Mouse (Mus musculus) layer of hippocampus, adult 11-12 months (tissue): ENCODE data around the gene Ifnar2.
A peak's percentile ranks its signal among the peaks of the same experiment; 100 is the strongest.

Source experiments
- DNase-seq: peaks from one replicate; pipeline ENCODE4 v3.0.0; 2022; ENCODE audit warnings: low spot score

Ifnar2 gene

DNA sequence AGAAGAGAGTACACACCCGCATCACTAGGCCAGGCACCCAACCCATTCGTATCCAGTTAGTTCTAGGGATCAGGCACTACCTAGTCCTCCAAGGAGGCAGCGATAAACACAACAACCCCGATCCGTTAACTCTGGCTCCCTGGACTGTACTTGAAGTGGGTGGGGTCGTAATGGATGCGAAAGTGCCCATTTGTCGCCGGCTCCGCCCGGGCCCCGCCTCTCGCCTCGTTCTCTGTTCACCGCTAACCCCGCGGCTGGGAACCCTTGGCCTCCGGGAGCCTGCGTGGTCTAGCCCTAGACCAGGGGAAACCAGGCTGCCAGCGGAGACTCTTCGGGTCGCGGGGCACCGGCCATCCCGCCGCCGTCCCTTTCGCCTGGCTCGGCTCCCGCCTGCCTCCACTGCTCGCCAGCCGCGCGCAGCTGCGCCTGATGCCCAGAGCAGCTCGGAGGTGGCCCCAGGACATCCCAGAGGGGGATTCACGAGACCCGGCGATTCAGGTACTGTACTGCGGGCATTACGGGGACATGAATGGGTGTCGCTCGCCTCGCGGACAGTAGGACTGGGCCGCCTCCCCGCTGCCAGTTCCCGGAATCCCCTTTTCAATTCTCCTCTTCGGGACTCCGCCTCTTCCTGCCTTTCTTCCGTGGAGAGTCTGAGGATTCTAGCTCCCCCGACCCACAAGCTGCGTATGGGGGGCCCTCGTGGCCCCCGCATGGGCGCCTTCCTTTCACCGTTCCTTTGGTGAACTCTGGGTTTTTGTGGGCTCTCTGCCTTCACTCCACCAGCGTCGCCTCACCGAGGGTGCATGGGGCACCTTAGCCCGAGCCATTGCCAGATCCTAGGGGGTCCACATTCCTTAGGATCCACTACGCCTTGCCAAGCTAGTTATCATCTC lies at the start of gene Ifnar2:
TSS of gene Ifnar2 (plus strand) at position 207 of the 896 bp plus-strand sequence.
- DNase-seq: peak; percentile 77

- no peak for DNase-seq
These were observed 45.0 kb upstream of the Ifnar2 start for GRCm38 (mm10) chr16:91327605-91328004.

GRCm38 (mm10) chr16:91328922-91329321 lies 43.7 kb upstream of the Ifnar2 start:
- no peak for DNase-seq

- no peak for DNase-seq
These were observed 42.1 kb upstream of the Ifnar2 start for GRCm38 (mm10) chr16:91330496-91330895.

DNA sequence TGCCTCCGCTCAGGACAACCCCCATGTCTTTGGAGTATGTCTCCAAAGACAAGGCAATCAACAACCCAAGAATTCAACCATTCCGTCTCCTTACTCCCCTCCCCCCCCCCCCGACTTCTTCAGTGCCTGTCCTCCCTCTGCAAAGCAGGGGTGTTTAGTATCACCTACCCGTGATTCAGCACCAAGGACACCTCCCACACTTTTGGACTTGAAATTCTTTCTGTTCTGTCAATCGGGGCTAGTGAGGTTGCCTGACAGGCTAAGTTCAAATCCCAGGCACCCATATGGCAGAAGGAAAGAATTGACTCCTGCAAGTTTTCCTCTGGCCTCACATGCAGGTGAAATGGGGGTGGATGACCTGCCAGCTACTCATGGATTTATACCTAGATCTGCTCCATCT lies 41.4 kb upstream of the Ifnar2 start:
- DNase-seq: no peak

GRCm38 (mm10) chr16:91332880-91333279 lies 39.7 kb upstream of the Ifnar2 start:
- no peak for DNase-seq

- DNase-seq: no peak
These were observed 38.2 kb upstream of the Ifnar2 start for GRCm38 (mm10) chr16:91334190-91334893.

- DNase-seq: no peak
These were observed 35.8 kb upstream of the Ifnar2 start for GRCm38 (mm10) chr16:91336753-91337152.

- no peak for DNase-seq
These were observed 35.1 kb upstream of the Ifnar2 start for GRCm38 (mm10) chr16:91337480-91337879.

DNA sequence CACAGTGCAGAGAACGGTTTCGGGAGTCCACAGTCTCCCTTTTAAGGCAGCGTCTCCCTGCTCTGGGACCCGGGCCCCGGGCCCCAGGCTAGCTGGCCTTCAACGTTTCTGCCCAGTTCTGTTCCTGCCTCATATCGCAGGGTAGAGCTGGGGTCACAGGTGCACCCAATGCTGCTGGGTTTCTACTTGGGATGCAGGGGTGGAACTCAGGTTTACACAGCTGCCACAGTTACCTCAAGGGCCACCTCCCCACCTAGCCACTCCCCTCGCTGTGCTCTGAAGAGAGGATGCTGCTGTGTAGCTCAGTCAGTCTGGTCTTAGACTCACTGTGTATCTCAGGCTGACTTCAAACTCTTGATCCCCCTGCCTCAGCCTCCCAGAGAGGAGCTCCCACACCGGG lies 26.1 kb upstream of the Ifnar2 start:
- no peak for DNase-seq

DNA sequence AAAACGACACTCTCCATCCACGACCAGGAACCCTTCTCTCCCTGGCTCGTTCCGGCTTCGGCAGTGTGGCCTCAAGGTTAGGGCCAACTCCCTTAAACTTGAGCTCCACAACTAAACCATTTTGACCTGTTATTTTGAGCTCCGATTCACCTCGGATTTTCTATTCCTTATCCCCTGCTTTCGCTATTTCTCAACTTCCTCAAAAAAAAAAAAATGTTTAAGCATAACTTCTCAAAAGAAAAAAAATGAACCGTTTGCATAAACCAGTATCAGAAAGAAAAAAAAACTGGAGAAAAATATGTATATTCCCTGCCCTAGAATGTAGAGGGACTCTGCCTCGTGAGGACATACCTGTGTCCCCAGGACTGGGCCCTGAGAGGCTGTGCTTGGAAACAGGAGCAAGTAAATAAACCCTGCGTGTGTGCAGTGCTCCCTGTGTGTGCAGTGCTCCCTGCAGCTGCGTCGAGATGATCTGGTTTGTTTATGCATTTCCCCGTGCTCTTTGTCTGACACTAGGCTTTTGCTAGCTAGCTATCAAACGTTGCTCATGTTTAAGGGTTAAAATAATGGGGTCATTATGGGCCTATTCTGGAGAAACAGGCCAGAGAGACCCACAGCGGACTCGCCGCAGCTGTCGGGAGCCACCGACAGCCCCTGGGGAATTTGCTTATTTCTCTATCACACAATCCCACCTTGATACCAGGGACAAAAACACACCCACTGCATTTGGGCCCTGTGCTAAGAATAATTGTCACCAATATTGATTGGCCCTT lies 24.9 kb upstream of the Ifnar2 start:
- DNase-seq: no peak

- DNase-seq: no peak
These were observed 24.4 kb upstream of the Ifnar2 start for GRCm38 (mm10) chr16:91348264-91348565.

DNA sequence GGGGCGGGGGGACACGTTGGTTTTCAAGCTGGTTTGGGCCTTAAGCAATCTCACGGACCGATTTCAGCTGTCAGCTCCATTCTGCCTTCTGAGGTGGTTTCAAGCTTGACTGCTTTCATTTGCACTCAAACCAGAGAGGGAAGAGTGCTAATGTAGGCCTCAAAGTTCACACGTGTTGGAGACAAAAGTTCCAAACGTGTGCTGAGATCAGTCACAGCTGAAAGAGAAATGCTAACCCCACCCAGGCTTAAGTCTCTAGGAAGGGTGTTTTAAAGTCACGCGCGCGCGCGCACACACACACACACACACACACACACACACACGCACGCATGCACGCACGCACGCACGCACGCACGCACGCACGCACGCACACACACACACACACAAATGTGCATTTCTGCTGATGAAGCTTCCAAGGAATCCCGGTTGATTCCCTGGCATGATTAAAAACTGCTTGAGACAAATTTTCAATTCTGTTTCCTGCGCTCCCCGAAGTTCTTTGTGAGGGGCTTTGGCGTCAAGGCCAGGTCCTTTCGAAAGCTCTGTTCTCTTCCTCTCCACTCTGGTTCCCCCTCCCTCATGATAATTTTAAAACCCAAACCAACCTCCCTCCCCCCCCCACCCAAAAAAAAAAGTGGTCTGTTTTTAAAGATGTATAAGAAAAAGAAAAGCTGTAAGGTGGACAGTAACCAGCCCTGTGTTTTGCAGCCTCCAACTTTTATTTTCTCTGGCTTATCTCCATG lies 23.8 kb upstream of the Ifnar2 start:
- DNase-seq: no peak

DNA sequence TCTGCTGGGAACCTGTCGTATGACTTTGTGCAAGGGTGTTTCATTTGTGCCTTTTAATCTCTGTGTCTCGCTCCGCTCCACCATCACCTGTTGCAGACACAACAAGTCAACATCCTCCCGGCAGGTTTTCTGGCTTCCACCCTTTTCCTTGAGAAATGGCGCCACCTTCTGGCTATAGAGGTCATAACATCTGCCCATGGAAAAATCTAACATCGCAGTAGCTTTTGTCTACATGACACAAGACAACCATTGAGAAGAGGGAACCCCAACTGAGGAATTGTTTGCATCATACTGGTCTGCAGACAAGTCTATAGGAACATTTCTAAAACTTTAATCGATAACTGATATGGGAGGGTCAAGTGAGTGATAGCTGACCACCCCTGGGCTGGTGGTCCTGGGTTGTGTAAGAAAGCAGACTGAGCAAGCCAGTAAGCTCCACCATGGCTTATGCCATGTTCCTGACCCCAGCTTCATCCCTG lies 20.5 kb upstream of the Ifnar2 start:
- peak; percentile 84 for DNase-seq

- DNase-seq: no peak
These were observed 19.8 kb upstream of the Ifnar2 start for GRCm38 (mm10) chr16:91352749-91353148.

DNA sequence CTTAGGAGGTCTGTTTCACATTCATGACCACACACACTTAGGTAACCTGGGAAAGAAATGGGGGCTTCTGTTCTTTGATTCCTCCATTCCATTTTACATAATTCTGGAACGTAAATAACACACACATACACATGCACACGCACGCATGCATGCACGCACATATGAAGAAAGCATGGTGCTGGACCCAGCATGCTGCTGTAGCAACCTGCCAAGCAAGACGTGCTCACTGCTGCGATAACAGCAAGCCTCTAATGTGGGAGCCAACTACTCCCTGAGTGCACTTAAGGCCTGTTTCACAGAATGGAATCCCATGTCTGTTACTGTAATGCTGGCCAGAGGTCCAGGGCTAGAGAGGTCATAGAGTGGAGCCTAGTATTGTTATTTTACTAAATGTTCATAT lies 19.4 kb upstream of the Ifnar2 start:
- DNase-seq: no peak

DNA sequence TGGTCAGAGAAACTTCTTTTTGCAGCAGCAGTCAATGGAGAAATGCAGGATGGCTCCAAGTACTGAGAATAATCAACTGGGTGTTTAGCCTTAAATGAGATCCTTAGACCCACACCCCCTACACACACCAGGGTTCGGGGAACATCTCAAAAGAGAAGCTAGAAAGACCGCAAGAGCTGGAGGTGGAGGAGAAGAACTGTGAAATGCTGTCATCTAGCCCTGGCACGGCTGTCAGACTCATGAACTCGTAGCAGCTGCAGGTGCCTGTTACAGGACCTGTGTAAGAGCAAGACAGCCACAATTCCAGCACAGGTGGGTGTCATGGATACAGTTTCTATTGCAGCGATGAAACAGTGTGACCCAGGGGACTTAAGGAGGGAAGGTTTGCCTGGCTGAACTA lies 18.9 kb upstream of the Ifnar2 start:
- DNase-seq: no peak

- DNase-seq: no peak
These were observed 18.0 kb upstream of the Ifnar2 start for GRCm38 (mm10) chr16:91354599-91354998.

- DNase-seq: peak; percentile 59
These were observed 17.4 kb upstream of the Ifnar2 start for GRCm38 (mm10) chr16:91355160-91355559.

- DNase-seq: no peak
These were observed 15.6 kb upstream of the Ifnar2 start for GRCm38 (mm10) chr16:91356760-91357525.

GRCm38 (mm10) chr16:91357526-91357900 lies 15.1 kb upstream of the Ifnar2 start:
- no peak for DNase-seq
